Mouse (Mus musculus): Measurements from ENCODE around the gene Pfn2. TPM values are rescaled to one million over a fixed set of nuclear protein-coding genes. Genes with fewer than 3 reads are reported as not detected.
"Not testable (repeated sequence)": the region's sequence is repeated elsewhere in the genome, so short reads cannot be mapped to it uniquely, and the experiment has no call there.

The Pfn2 gene
- polyA plus RNA-seq, 1 experiment from 2014 or later: 43.4 TPM

DNA sequence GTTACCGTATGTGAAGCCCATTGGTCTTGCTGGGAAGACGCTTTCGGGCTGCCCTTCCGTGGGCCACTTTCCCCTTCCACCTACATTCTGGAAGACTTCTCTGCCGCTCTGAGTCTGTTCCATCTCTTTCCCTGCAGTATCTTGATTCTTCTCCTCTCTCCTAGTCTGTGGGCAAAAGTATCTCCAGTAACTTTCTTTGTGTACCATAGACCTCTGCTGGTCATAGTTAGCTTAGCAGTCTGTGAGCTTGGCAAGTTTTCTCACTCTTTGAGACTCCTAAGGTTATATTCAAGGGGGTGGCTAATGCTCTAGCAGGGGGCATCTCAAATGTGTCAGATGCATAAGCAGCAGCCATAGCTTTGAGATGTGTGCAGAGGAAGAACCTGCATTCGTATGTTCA lies 32.4 kb downstream of the Pfn2 start:
- no peaks in the 10 kb centered on the region for H3K27me3 ChIP-seq (ENCODE audit: control insufficient read depth, insufficient read depth, low read length)
- H3K4me2 ChIP-seq (ENCODE audit: low read depth, low read length): no peak overlapping the region
- H3K4me1 ChIP-seq (ENCODE audit: control insufficient read depth, insufficient read depth, low read length): no peaks in the 10 kb centered on the region
- WGBS: 79% methylated on average over 6 of the region's 6 CpGs
- ATAC-seq (replicated peaks; ENCODE audit: extremely low read depth, insufficient read depth, low FRiP score): no peak
- peaks cover 3% of the 10 kb centered on the region; the same call in 1 of the 2 replicates for H3K36me3 ChIP-seq (ENCODE audit: control insufficient read depth, insufficient read depth)
- no peaks in the 10 kb centered on the region for H3K9me3 ChIP-seq (replicated peaks; ENCODE audit: control insufficient read depth, low read length)
- H3K27ac ChIP-seq (ENCODE audit: low read length): no peak overlapping the region
- no peak overlapping the region for H3K4me3 ChIP-seq (ENCODE audit: low read length)
- H3K9ac ChIP-seq (ENCODE audit: low read length): no peak overlapping the region

DNA sequence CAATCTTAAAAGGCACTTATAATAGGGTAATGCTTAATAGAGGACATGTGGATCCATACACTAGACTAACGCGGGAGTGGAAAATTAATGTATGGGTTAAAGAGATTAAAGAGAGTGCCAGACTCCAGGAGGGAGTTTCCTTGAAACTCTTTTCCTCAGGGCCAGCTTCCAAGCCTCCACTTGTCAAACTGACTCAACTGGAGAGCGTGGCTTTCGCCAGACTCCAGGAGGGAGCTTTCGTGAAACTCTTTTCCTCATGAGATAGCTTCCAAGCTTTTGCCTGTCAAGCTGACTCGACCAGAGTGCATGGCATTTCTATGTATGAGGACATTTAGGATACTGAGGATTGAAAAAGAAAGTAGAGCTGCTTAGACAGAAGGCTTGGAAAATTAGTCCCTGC lies 52.8 kb downstream of the Pfn2 start:
- not testable (repeated sequence) for H3K4me3 ChIP-seq (ENCODE audit: low read length); ATAC-seq (replicated peaks; ENCODE audit: extremely low read depth, insufficient read depth, low FRiP score); H3K27me3 ChIP-seq (ENCODE audit: control insufficient read depth, insufficient read depth, low read length); H3K36me3 ChIP-seq (ENCODE audit: control insufficient read depth, insufficient read depth); H3K9ac ChIP-seq (ENCODE audit: low read length); H3K4me1 ChIP-seq (ENCODE audit: control insufficient read depth, insufficient read depth, low read length); H3K9me3 ChIP-seq (replicated peaks; ENCODE audit: control insufficient read depth, low read length)
- WGBS: 32% methylated on average over 6 of the region's 6 CpGs
- Histone ChIP-seq H3K4me2 (ENCODE audit: low read depth, low read length) (peak overlapping the region; percentile 37; the same call in 1 of the 2 replicates), H3K27ac (ENCODE audit: low read length) (peak overlapping the region; percentile 53)

Other genes with a start within 250 kb of the Pfn2 start
- 47.1 and 54.3 TPM in 2 replicates for gene Commd2, start 196.4 kb downstream of the Pfn2 start, polyA plus RNA-seq (2015; fragmentation: Nextera tagmentation; extraction: Ambion mirVana)
- gene Ankub1, start 155.3 kb downstream of the Pfn2 start, polyA plus RNA-seq (2015; fragmentation: Nextera tagmentation; extraction: Ambion mirVana): 0.05 and 0.07 TPM in 2 replicates
- 71.8 and 83.3 TPM in 2 replicates for gene Rnf13, start 112.0 kb downstream of the Pfn2 start, polyA plus RNA-seq (2015; fragmentation: Nextera tagmentation; extraction: Ambion mirVana)